Mouse (Mus musculus) ovary, postnatal 36 days (tissue): ENCODE measurements around the gene Uevld.
"Not testable (repeated sequence)": the region's sequence is repeated elsewhere in the genome, so short reads cannot be mapped to it uniquely, and the experiment has no call there.

Experiments
- DNase-seq: peaks from one replicate; pipeline ENCODE4 v3.0.0; 2022; ENCODE audit warnings: low spot score, mixed read lengths

The Uevld gene

GRCm38 (mm10) chr7:46957831-46958691 lies at the start of gene Uevld:
Uevld (minus strand) TSS chr7:46958527.
- peak; percentile 95 for DNase-seq

- no peak for DNase-seq
These were observed 49.5 kb upstream of the Uevld start for GRCm38 (mm10) chr7:47007818-47008167.

GRCm38 (mm10) chr7:47007109-47007780 lies 48.9 kb upstream of the Uevld start:
- DNase-seq: no peak

- no peak for DNase-seq
These were observed 45.2 kb upstream of the Uevld start for GRCm38 (mm10) chr7:47003411-47004115.

DNA sequence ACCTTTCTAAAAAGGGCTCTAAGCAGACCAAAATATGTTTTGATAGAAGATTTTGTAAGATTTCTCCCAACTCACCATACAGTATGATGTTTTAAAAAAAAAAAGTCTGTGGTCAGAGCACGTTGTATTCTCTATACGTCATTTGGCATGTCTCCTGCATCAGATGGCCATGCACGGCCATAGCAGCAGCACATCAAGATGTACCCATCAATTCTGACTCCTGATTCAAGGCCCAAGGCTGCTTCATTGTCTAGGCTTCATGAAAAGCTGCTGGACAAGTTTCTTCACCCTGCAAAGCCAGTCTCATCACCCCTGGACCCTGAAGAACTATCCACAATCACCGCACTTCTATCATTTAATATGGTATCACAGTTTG lies 43.6 kb upstream of the Uevld start:
- no peak for DNase-seq

GRCm38 (mm10) chr7:47001125-47001899 lies 43.0 kb upstream of the Uevld start:
- no peak for DNase-seq

DNA sequence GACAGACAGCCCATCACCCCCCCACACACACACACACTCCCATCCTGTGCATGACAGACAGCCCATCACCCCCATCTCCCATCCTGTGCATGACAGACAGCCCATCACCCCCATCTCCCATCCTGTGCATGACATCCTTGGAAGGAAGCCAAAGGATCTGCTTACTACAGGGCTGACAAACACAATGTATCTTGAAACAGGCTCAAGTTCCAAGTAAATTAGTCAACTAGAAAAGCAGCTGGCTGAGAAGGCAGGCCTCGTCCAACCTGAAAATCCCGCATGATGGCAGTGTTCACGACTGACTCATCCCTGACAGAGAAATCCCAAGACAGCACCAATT lies 42.3 kb upstream of the Uevld start:
- DNase-seq: no peak

GRCm38 (mm10) chr7:46999983-47000643 lies 41.8 kb upstream of the Uevld start:
- no peak for DNase-seq

GRCm38 (mm10) chr7:46998942-46999341 lies 40.6 kb upstream of the Uevld start:
- DNase-seq: no peak

DNA sequence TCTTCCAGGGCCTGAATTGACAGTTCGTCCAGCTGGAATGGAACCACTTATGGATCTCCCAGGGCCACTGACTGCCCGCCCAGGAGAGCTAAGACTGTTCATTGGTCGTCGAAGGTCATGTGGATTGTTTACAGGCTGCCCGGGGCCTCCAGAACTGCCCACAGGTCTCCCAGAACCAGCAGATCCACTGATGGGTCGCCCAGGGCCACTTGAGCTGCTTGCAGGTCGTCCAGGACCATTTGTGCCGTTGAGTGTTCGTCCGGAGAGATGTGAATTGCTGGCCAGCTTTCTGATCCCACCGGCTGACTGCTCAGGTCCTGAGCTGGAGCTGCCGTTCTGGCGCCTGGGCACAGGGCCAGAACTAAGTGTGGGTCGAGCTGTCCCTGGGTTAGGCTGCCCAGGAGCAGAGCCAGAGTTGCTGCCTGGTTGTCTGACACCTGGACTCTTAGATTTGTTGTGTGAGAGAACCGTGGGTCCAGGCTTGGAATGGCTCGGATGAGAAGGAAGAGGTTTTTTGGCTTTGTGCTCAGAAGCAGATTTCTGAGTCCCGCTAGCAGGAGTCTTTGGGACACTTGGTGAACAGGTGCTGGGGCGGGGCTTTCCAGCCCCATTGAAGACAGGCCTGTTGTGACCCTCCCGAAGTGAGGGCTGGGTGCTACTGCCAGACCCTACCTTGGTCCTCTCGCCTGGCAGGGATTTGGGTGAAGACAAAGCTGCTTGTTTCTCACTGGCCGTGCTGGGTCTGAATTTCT lies 39.5 kb upstream of the Uevld start:
- peak; percentile 75 for DNase-seq

DNA sequence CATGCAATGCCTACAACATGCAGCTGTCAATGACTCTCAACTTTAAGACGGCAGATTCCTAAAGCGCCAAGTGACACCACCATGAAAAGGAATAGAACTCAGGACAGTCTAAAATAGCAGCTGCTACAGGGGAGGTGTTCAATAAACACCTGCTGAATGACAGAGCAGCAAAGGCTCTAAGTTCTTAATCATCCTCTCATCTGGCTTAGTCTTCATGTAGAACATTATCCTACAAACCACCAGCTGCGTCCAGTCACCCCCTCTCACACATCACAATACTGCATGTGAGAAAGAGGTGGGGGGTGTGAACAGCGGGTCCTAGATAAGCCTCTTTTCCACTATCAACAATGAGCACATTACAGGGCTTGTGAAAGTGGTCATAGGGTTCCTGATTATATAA lies 38.7 kb upstream of the Uevld start:
- DNase-seq: no peak

GRCm38 (mm10) chr7:46995558-46995957 lies 37.2 kb upstream of the Uevld start:
- no peak for DNase-seq

GRCm38 (mm10) chr7:46993079-46993478 lies 34.8 kb upstream of the Uevld start:
- no peak for DNase-seq

- not testable (repeated sequence) for DNase-seq
These were observed 31.1 kb upstream of the Uevld start for GRCm38 (mm10) chr7:46989387-46989786.

DNA sequence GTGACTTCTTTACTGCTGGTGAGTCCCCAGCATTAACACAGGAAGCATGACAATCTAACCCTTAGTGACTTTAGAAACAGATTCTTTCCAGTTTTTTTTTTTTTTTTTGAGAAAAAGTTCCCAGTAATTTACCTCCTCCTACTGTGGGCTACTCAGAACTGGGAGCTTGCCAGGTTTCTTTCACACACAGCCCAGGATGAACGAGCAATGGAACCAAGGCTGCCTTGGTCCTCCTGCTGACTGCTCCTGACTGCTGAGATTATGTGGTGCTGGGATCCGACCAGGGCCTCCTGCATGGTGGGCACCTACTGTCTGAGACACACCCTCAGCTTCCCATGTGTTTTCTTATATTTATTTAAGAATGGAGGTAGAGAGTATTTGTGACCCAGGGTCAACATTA lies 28.7 kb upstream of the Uevld start:
- no peak for DNase-seq

DNA sequence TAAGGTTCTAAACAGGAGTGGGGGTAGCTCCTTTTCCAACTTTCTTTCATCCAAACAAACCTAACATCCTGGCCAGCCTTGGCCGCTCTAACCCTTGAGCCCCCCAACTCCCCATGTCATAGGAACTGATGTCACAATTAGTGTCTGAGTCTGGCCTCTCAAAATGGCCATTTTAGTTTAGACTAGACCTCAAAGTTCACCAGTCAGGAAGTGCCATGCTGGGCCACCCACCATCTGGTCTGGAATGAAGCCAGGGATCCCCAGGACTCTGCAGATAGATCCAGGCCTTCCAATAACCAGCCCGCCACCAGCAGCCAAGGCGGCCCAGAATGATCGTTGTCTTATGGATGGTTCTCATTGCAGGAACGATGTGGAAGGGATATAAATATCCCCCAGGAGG lies 28.3 kb upstream of the Uevld start:
- DNase-seq: no peak

- no peak for DNase-seq
These were observed 27.6 kb upstream of the Uevld start for GRCm38 (mm10) chr7:46985718-46986505.

GRCm38 (mm10) chr7:46983280-46983679 lies 25.0 kb upstream of the Uevld start, which contains the start of gene Gm9999:
Gm9999 (plus strand) TSS chr7:46983580.
- no peak for DNase-seq

DNA sequence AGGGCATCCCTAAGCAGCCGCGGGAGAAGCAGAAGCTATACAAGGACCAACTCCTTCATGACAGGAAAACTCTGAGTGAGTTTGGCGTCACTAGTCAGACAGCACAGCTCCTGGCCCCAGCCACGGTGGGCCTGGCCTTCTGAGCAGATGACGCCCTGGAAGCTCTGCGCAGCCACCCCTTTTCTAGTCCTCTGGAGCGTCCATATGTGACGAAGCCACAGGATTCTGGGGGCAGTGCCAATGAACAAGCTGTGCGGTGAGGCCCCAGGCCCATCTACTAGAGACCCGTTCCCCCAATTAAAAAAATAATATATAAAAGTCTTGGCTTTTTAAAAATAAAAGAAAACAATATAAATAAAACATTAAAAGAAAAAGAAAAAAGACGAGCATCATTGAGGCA lies 17.1 kb upstream of the Uevld start:
- DNase-seq: no peak

DNA sequence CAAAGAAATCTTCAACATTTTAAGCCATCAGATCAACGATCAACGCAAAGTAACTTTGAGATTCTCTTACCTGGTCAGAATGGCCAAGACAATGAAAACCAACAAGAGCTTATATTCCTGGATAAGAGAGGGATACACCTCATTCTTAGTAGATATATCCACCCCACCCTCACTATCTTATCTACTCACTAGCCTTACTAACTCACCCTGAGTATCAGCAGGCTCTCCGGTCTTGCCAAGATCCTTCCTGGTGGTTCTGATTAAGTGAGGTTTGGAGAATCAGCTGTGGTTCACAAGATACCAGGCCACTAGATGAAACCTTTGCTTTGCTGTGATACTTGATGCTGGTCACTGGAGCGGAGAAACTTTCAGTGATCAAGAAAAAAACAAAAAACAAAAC lies 16.3 kb upstream of the Uevld start:
- DNase-seq: no peak
